Mouse (Mus musculus) ZHBTc4 (cell line): ENCODE measurements at regions not wholly inside any gene's neighbourhood (a gene's known extent, or its start where the extent isn't known, plus 50 kb on each side); places are given as distances from the start of the nearest gene placed in this dataset.

Experiments
- DNase-seq: peaks from one replicate; pipeline ENCODE4 v3.0.0-alpha.2; 2011; ENCODE audit warnings: low read depth, low spot score

GRCm38 (mm10) chr1:4570730-4571129 lies 237.0 kb upstream of the Gm37988 start:
- DNase-seq: no peak

- peak; percentile 83 for DNase-seq
Observed at GRCm38 (mm10) chr1:4571299-4572202, 236.1 kb upstream of the Gm37988 start.

DNA sequence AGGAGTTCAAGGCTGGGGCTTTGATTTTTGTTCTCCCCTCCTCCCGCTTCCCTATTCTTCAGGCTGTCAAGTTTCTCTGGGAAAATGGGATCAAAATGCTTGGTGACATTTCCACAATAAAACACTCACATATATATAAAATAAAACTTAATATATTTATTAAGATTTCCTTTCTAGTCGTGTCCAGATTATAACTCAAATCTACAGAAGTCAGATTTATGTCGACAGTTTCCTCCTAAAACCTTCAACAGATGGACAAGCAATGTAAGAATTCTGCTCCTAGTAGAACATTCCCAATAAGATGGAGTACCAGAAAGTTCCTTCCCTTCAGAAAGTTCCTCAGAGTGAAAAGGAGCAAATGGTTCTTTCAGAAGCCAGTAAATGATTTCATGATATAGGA lies 235.4 kb upstream of the Gm37988 start:
- no peak for DNase-seq

- DNase-seq: no peak
Observed at GRCm38 (mm10) chr1:4574101-4574500, 233.6 kb upstream of the Gm37988 start.

DNA sequence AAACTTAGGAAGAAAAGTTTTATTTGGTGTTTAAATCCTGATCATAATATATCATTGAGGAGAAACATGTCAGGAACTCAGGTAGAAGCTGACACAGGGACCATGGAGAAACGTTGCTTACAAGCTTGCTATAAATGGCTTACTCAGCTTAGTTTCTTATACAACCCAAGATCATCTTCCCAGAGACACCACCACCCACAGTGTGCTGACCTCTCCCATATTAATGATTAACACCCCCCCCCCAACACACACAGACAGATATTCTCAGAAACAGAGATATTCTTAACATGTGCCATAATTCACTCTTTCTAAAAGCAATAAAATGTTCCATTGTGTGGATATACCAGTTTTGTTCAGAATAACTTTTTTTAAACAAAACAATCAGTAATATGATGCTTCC lies 230.7 kb upstream of the Gm37988 start:
- no peak for DNase-seq

DNA sequence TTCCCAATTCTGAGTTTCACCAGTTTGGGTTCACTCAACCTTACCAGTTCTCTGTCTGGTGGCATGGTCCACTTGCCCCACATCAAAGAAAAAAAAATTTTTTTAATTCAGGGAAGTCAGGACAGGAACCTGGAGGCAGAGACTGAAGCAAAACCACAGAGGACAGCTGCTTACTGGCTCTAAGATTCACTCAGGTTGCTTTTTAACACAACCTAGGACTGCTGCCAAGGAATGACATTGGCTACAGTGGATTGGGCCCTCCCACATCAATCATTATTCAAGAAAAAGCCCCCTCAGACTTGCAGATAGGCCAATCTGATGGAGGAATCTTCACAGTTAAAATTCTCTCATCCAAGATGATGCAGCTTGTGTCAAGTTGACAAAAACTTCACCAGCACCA lies 225.2 kb upstream of the Gm37988 start:
- no peak for DNase-seq

GRCm38 (mm10) chr1:4597856-4598255 lies 209.8 kb upstream of the Gm37988 start:
- no peak for DNase-seq

- DNase-seq: peak; percentile 23
Observed at GRCm38 (mm10) chr1:4598425-4598824, 209.3 kb upstream of the Gm37988 start.

- DNase-seq: no peak
Observed at GRCm38 (mm10) chr1:4602386-4602785, 205.3 kb upstream of the Gm37988 start.

GRCm38 (mm10) chr1:4608824-4609223 lies 198.9 kb upstream of the Gm37988 start:
- DNase-seq: no peak

- no peak for DNase-seq
Observed at GRCm38 (mm10) chr1:4613305-4613704, 194.4 kb upstream of the Gm37988 start.

DNA sequence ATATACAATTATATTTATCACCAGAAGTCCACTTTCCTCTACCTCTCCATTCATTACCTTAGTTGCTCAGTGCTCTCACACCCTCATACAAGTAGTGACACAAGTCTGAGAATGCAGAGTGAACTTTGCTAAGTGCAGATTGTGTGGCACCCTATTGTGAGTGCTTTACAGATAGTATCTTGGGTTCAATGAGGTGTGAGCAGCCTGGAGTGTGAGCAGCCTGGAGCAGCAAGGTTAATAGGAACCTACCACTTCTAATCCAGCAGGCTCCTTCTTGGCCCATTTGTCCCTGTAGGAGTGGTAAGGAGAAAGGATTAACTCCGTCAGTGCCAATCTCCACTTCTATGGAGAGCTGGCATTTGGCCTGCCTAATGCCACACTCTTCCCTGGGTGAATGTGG lies 192.4 kb upstream of the Gm37988 start:
- no peak for DNase-seq

DNA sequence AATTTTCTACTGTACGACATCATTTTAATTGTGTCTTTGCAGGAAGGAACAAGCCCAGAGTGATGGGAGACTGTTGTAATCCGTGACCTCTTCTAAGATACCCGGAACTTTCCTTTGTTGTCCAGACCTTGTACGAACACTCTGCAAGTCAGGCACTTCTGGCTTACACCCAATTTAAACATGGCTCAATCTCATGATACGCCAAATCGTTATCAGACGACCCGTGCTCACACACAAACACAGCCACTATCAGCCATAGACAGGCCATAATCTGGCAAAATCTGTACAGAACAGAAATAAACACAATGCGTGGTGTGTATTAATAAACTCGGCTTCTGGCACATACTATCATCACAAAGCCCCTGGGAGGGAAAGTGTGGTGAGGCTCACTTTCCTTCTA lies 190.2 kb upstream of the Gm37988 start:
- no peak for DNase-seq

DNA sequence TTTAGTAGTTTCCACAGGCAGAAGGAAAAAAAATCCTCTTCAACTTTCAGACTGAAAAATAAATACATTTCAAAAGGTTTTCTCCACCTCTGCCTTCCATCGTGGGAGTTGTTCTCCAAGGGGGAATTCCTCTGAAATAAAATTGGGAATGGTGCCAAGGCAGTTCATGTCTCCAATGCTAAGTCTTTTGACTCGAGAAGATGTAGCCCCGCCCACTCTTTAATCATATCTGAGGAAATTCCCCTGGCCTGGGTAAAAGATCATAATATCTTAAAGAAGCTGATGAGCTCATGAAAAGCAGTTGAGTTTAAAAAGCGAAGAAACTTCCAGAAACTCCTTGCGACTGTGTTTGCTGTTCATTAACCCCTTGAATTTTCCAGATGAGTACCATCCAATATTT lies 185.3 kb upstream of the Gm37988 start:
- no peak for DNase-seq

DNA sequence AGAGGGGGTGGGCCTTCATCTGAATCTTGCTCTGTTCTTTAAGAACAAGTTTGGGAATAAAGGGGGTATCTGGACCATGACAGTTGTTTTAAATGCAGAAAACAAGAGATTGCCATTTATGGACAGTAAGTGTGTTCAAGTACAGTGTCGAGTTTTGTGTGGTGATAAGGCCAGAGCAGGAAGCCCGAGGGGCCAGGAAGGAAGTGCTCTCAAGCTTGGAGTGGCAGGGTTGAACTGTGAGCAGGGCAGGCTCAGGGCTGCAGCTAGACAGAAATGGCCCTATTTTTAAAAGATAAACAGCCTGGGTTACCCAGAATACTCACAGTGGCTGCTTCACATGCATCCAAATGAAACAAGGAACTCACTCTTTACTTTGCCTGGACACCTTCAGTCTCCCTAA lies 184.4 kb upstream of the Gm37988 start:
- DNase-seq: no peak

DNA sequence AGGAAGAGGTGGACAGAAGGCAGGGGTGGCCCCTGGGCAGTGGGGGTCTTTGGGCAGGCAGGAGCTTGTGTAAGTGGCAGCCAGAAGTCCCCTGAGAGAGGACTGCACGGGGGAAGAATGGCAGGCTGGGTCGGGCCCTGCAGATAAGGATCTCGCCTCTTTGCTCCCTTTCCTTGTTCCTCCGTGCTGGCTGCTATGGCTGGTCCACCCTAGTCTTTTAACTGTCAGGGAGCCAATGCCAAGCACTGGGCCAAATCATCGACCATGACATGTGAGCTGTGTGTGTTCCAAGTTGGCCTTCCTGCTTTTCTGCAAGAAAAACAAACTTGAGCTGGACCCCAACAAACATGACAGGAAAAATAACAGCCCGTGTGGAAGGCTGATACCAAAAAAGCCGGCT lies 153.8 kb upstream of the Gm37988 start:
- no peak for DNase-seq

DNA sequence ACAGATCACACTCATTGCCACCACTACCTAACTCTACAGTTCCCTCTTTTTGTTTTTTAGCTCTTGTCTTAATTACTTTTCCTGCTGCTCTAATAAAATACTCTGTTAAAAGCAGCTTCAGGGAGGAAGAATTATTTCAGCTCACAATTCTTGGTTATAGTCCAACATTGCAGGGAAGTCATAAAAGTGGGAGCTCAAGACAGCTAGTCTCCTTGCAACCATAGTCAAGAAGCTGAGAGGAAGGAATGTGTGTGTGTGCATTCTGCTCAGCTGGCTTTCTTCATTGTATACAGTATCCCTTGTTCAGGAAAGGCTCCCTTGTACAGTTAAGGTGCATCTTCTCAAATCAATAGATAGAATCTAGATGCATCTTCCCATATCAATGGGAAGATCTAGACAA lies 152.4 kb upstream of the Gm37988 start:
- DNase-seq: no peak

GRCm38 (mm10) chr1:4656883-4657282 lies 150.8 kb upstream of the Gm37988 start:
- DNase-seq: peak; percentile 30

GRCm38 (mm10) chr1:4660081-4660480 lies 147.6 kb upstream of the Gm37988 start:
- peak; percentile 77 for DNase-seq

DNA sequence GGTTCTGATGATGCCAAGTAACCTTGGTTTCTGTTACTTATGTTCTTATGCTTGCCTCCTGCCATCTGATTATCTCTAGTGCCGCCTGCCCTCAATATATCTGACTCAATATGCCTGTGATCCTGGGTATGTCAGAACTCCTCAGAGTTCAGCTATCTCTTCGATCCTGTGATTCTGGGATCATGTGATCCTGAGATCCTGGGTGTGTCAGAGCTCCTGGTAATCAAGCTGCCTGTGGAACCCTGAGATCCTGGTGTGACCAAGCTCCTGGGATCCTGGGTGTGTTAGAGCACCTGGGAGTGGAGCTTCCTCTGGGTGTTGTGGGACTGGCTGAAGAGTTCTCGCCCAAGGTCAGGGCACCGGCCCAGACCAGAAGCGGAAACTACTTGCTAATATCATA lies 147.1 kb upstream of the Gm37988 start:
- DNase-seq: peak; percentile 69

DNA sequence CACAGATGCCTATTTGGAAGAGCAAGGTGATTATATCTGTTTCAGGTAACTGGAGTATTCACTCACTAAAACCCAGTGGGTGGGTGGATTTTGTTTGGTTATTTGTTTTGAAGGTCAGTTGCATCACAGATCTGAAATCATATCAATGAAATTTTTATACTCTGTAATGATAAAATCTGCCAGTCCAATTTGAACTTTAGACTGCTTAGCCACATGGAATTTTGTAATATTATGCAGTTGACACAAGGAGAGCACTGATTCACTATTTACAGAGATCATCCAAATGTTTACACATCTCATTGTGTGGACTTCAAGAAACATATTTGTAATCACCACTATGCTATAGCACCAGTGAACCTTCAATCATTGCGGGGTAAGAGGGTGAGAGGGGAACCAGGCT lies 145.9 kb upstream of the Gm37988 start:
- DNase-seq: no peak

DNA sequence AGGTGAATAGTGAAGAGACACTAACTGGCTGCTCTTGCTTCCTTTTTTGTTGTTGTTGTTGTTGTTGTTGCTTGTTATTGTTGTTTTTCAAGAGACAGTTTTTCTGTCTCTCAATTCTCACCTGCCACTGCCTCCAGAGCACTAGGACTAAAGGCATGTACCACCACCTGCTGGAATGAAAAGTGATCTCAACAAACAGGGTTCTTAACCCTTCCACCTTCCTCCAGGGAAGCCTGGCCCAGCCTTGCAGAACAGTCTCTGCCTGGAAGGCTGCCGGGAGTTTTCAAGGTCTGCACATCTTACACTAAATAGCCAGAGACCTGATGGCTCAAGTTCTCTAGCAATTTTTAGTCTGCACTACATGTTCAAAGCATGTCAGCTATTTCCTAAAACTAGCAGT lies 138.0 kb upstream of the Gm37988 start:
- no peak for DNase-seq

GRCm38 (mm10) chr1:4671237-4672019 lies 136.3 kb upstream of the Gm37988 start:
- DNase-seq: no peak
